Mouse (Mus musculus) mature B cell (primary cell): ENCODE measurements around the gene Bloc1s6.

Experiments
- in situ Hi-C: fragments of 300-500 bp; cut with MboI; formaldehyde crosslinking; loops from 2 replicates; pipeline ENCODE4 v1.14.3; 2019

The Bloc1s6 gene

DNA sequence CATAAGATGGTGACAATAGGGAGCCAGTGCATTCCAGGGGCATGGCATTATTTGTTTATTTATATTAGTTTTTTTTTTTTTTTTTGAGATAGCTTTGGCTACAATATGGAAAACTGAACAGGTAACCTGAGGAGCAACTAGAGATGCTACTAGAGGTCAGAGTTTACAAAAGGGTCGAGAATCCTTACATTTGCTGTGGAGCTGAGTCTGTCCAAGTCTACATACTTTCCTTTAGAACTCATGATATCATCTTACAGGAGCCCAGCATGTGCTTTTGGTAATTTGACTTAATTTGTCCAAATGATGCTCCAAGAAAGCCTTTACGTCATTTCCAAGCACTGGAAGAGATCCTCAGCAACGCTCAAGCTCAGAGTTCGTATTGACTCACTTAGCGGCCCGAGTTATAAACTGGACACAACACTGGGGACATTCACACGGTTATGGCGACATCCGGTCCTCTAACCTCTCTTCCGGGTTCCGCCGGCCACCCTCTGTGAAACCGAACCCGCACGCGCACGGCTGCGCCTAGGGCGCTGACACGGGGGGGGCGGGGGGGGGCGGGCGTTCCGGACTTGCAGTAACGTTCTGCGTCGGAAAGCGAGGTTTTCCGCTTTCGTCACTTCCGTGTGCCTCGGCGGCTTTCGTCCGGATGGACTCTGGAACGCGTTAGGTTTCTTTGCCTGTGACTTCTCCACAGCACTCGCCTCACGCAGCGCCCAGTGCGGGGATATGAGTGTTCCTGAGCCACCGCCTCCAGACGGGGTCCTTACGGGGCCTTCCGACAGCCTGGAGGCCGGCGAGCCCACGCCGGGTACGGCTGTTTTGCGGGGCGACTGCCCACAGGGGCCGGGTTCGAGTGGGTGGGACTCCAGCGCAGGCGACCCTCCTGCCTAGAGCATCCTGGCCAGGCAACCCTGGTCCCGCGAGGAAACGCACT lies at the start of gene Bloc1s6:
Gene Bloc1s6 (plus strand): TSS at position 610 of the 937 bp plus-strand sequence.
- in situ Hi-C loops, result no loop called here

DNA sequence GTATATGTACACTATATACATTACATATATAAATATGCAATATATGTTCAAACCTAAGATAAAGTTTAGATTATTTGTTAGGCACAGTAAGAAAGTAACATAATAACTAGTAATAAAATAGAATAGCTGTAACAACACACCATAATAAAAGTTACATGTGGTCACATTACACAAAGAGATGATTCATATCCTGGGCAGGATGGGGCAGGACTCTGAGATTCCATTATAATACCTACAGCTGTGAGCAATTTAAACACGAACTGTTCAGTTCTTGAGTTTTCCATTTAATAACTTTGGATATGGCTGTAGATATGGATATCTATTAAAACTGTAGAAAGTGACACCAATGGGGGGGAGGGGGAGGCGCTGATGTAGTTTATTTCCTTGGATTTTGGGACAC lies 40.8 kb upstream of the Bloc1s6 start:
- in situ Hi-C loops, result no loop called here

DNA sequence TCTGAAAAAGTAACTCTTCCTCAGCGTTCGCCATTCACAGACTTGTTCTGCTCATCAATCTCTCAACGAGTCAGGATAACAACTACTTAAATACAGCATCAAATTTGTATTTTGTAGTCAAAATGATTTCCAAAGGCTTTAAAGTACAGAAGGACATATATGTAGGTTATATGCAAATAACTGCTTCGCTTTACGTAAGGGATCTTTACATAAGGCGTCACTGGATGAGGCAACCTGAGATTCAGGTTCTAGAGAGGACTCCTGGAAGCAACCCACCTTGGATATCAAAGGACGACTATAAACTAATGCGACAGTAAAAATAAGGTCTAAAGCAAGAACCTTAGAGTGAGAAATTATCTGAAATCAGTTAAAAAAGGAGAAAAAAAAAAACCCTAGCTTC lies 37.3 kb upstream of the Bloc1s6 start:
- in situ Hi-C loops, result no loop called here

DNA sequence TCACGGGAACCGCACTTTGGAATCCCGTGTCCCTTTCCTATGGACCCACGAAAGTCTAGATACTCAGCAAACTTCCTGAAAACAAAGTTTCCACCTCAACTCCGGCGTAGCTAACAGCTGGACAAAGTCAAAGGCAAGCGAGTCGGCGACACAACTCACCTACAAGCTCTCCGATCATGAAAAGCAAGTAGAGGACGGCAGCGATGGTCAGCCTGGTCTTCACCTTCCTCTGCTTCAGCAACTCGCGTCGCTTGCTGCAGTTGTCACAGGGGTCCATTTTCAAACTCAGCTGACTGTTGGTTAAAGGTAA lies 36.5 kb upstream of the Bloc1s6 start:
- in situ Hi-C loops, result no loop called here

DNA sequence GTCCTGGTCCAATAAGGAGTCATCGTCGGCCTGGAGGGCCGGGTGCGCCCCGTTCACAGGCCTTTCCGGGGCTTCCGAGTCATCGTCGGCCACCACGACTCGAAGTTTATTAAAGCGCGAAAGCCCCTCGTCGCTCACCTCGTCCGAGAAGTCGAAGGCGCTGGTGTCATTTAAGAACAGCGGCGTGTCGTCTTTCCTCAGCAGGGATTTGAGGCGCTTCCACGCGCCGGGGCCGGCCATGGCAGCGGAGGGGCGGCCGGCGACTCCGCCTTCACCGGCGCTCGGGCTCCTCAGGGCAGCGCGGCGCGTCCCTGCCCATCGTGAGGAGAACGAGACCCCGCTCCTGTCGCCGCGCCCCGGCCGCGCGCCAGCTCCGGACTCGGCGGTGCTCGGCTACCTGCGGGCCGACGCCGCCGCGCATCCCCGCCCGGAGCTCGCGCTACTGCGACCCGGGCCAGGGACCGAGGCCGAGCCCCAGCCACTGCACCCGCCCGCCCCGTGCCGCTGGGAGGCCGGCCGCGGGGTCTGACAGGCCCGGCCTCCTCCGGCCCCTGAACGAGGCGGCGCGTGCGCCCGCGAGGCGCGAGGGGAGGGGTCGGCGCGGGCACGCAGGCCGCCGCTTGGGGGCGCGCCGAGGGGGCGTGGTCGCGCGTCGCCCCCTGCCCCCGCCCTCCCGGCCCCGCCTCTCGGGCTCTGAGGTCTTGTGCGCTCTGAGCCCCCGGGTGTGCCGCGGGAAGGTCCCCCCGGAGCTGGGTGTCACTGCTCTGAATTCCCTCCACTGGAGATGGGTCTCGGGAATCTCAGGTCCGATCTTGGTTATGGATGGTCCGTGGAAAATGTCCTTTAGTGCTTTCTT lies 35.9 kb upstream of the Bloc1s6 start, which contains the start of gene Slc30a4:
Gene Slc30a4 (minus strand): TSS at position 483 of the 856 bp plus-strand sequence.
- in situ Hi-C loops, result no loop called here

DNA sequence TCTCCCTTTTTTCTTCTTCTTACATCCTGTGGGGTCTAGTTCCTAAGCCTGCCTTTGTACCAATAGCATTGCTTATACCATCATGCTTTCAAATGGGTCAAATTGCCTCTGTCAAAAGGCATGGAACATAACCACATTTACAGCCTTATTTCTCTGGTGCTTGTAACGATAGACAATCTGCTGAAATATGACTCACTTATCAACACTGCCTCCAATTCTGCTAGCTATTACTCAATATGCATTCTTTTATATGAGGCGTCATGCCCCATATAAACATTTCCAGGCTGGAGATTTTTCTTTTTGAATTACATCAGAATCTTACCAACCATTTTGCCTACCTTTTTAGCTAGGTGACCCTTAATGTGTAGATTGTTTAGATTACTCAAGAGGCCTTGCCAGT lies 33.7 kb upstream of the Bloc1s6 start:
- in situ Hi-C loops, result no loop called here

DNA sequence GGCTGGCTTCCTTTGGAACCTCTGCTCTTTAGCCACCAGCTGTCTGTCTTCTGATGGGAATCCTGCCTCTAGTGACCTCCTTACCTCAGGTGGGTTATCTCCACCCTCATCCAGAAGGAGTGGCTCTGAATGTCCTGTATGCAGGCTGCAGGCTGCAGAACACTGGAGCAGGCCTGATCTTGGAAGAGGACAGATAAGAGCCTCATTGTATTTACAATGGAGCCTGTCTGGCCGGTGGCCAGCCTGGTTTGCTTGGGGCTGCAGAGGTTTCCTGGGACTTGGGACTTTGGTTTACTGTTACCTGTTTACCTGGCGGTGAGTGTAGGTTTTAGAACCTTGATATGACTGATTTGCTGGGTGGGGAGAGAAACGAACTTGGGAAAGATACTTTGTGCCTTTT lies 30.2 kb upstream of the Bloc1s6 start:
- in situ Hi-C loops, result no loop called here

DNA sequence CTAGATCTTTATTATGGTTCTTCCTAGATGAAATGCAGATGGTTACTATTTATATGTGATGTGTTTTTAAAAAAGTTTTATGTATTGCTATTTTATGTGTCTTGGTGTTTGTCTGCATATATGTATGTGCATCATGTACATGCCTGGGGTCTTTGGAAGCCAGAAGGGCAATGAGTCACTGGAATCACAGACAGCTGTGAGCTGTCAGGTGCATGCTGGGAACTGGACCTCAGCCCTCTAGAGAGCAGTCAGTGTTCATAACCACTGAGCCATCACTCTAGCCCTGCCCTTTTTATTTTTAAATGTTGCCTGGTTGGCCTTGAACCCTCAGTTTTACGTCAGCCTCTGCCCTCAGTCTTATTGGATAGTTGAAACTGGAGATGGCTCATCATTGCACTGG lies 29.1 kb upstream of the Bloc1s6 start:
- in situ Hi-C loops, result no loop called here

DNA sequence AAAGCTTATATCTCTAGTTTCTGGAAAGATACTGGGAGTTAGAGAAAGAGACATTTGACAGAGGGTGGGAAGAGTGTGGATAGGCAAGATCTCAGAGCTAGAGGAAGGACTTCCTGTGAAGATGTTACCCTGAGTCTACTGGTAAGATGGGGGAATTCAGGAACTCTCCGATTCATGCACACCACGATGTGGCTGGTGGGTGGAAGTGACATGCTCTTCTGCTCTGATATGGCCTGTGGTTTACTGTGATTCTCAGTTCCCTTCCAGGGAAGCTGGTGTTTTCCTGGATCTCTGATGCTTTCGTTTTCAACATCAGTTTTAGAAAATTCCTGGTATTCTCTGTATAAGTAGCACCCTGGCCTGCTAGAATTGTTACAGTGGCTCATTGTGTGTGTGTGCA lies 26.4 kb upstream of the Bloc1s6 start:
- in situ Hi-C loops, result no loop called here

DNA sequence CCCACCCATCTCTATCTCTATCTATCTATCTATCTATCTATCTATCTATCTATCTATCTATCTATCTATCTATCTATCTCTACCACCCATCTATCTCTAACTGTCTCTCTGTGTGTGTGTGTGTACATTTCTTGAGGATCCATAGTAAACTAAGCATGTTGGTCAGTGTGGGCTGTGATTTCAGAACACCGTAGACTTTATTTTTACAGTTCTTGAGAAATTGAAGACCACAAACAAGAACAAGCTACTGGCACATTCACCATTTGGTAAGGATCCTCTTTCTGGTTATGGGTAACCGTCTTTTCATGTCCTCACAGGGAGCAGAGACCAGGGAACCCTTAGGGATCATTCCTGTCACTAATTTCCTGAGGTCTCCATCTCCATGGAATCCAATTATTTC lies 25.5 kb upstream of the Bloc1s6 start:
- in situ Hi-C loops, result no loop called here

DNA sequence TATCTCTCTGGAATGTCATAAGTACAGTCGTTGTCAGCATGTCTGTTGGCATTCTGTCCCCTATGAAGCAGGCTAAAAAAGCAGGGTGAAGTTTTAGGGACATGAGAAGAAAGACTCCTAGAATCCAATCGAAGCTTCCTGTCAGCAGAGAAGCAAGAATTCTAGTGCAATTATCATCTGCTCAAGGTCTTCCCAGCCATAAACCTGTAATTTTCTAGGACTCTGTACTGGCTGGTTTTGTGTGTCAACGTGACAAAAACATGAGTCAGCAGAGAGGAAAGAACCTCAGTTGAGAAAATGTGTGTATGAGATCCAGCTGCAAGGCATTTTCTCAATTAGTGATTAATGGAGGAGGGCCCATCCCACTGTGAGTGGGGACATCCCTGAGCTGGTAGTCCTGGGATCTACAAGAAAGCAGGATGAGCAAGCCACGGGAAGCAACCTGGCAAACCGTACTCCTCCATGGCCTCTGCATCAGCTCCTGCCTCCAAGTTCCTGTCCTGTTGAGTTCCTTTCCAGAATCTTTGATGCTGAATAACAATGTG lies 23.1 kb upstream of the Bloc1s6 start:
- in situ Hi-C loops, result no loop called here

DNA sequence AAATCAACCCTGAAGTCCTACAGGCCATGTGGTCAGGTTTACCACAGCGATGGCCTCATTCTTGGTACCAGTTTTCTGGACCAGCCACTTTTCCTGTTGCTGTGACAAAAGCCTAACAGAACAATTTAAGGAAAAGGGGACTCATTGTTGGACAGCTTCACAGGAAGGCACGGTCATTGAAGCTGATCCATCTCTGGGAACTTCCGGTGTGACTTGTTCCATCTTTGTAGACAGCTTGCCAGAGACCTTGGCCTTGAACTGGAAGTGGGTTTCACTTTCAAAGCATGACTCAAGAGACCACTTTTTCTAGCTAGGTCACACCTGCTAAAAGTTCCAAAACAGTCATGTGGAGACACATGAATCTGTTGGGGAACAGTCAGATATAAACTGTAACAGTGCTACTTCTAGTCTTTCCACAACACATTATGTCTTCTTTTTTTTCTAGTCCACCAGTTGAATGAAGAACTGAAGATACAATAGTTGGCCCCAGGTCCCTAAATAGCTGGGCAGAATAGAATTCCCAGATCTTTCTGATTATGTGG lies 21.9 kb upstream of the Bloc1s6 start:
- in situ Hi-C loops, result no loop called here

DNA sequence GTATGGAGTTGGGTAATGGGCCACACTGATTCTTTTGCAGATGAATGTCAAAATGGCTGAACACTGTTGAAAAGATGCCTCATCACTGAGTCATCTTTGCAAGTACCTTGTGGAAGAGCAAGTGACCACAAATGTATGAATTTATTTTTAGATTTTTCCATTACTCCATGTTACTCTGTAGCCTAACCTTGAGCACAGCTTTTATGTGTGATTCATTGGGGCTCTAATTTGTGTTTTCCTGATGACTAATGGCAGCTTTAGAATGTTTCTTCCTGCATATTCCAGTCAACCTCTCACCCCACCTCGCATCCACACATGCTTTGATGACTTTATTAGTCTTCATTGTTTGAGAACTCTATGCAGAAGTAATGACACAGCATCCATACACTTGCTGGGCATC lies 19.1 kb upstream of the Bloc1s6 start:
- in situ Hi-C loops, result no loop called here

DNA sequence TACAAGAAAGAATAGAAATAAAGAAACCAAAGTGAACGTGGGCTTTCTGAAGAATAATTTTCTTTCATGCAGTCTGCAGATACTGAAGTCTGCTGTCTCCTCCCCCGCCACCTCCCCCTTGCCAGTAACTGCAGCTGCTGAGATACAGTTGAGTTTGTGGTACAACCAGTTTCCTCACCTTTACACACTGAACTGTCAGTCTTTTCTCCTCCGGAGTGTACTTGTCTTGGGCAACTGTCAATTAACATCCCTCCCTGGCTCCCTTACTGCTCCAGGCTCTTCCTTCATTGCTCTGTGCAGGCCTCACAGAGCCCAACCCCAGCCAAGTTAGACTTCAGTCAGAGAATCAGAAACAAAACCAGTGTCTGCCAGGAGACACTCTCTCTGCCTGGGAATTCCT lies 17.7 kb upstream of the Bloc1s6 start:
- in situ Hi-C loops, result no loop called here

DNA sequence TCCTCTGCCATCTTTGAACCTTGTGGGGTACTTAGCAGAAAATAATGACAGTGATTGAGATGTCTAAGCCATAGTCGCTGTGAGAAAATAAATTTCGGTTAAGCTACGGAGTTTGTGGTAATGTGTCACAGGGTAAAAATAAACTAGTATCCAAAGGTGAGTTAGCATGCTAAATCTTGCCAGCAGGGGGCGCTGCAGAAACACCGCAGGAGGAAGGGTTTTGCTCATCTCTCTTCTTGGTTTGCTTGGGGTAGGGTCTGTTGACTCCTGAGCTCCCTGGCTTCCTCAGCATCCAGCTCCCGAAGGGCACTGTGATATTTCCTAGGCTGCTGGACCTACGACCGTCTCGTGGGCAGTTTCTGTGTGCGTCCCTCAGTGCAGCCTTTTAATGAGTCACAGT lies 12.7 kb upstream of the Bloc1s6 start:
- in situ Hi-C loops, result no loop called here

DNA sequence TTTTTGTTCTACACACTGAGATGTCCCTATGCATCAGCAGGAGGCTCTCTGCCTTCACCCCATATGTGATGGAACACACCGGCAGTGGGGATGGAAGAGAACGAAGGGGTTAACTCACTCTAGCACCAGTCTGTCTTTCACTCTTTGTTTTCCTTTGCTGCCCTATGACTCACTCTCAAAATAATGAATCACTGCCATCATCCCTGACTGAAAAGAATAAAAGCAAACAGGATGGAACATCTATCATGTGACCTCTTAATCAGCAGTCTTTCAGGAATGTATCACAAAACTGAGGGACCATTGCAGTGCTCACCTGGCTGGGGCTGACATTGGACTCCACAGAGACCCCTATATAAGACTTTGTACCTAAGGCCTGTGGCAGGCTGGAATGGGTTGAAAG lies 6.8 kb upstream of the Bloc1s6 start:
- in situ Hi-C loops, result no loop called here

DNA sequence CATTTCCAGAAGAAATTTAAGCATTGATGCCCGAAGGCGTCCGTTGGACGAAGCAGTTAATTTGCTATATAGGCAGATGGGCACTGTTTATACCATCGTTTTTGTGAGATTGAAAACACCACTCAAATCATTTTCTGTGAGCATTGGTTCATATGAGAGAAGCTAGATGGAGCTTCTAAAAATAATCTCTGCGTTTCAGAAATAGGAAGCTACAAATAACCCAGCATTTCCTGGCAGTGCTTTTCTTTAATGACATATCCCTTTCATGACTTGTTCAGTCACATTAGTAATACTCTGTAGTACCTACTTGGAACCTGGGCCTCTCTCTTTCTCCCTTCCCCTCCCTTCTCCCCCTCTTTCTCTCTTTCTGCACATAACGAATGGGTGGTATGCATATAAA lies 720 bp downstream of the Bloc1s6 start:
- in situ Hi-C loops, result no loop called here

DNA sequence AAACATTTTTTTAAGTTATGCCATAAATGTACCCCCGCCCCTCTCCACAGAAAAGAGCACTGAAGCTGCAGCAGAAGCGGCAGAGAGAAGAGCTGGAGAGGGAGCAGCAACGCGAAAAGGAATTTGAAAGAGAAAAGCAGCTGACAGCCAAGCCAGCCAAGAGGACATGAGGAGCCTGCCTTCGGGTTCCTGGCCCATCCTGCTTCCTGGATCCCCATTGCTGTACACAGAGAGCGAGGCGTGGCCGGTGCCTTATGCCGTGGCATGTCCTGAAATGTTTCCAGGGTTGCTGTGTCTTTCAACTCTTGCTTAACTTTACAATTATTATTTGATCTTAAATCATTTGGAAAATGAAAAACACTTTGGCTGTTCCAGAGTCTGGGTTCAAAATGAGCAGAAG lies 8.2 kb downstream of the Bloc1s6 start:
- in situ Hi-C loops, result no loop called here

DNA sequence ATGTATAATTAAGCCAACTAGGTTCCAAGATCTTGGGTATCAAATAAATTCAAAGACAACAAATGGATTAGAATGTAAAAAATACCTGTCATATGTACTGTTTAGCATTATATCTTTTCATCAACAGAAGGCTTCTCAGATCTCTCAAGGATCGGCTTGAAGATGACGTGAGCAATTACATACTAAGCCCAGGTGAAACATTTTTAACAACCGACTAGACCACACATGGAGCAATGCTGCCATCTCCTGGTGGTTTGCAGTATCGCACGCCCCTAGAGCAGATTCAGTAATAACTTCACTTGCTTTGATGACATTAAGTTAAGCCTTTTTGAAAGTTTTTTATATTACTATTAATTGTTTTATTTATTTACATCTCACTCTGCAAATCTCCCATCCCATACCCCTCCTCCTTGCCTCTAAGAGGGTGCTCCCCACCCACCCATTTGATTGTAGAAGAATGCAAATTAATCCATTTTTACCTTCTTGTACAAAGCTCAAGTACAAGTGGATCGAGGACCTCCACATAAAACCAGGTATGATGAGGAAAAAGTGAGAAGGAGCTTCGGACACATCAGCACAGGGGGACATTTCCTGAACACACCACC lies 15.5 kb downstream of the Bloc1s6 start:
- in situ Hi-C loops, result no loop called here

DNA sequence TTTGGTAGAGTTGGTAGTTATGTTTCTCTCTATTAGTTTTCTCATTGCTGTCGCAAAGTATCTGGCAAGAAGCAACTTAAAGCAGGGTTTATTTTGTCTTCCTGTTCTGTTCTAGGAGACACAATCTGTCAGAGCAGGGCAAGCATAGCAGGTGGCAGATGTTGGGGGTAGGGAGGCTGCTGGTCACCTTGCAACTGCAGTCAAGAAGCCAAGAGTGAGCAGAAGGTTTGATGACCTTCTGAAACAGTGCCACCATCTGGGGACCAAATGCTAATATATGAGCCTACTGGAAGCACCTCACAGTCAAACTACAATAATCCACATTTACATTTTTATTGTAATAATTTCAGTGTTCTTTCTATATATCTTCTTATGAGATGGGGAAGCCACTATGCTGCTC lies 21.5 kb downstream of the Bloc1s6 start:
- in situ Hi-C loops, result no loop called here

DNA sequence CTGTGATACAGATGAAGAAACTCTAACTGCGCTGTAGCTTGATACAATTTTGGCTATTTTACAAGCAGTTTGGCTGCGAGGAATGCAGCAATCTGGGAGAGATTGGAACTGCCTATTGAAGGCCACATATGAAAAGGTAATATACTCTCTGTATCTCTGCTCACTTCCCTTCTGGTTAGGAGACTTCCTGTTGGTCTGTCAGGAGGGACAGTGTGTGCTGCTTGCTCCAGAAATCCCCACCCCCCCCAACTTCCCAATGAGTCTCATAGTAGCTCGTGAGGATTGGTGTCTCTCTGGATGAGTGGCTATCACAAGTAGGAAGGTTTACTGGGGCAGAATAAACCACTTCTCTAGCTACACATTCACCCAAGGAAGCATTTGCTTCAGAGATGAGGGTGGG lies 24.7 kb downstream of the Bloc1s6 start:
- in situ Hi-C loops, result no loop called here

DNA sequence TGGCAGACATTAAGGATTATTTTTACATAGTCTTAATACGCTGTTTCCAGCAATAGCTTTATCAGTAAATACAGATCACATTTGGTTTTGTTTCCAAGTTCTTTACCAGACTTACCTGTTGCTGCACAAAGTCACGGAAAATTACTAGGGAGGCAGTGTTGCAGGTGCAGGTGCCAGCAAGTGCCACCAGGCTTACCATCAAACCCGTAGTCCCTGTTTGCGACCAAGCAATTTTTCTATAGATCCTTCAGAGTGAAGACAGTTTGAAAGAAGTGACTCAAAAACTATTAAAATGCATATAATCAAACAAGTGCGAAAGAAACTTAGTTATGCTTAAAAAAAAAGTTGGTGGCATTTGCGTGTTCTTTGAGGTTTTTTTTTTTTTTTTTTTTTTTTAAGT lies 26.2 kb downstream of the Bloc1s6 start:
- in situ Hi-C loops, result no loop called here
